Comparison of ENCODE assay signal across 22 mouse cellular contexts in the genomic region with DNA sequence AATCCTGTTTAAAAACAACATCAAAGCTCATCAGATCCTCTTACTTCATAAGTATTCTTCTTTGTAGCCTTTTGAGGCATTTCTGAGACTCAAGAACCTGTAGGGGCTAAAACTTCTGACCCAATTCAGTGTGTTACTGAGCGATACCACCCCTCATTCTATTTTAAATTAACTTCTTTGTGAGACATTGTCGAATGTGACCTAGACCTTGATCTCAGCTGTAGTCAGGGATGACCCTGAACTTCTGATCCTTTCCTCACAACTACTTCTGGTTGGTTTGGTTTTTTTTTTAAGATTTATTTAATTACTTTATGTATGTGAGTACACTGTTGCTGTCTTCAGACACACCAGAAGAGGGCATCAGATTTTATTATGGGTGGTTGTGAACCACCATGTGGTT. TPM values are rescaled to one million over a fixed set of nuclear protein-coding genes. Genes with fewer than 3 reads are reported as not detected.
DNase-seq lines count a peak whose midpoint lies in the region; ATAC-seq and TF ChIP-seq lines count a peak whose summit lies in the region.
"Had no signal": no experiment of that assay in that cellular context is flagged by ENCODE, and none has a peak within 500 bp of the region (broad histone marks: within the 10 kb centered on the region; RNA-seq: fewer than 3 reads in every experiment).

No protein-coding gene starts in this region.

- H3K4me1 ChIP-seq in ES-Bruce4 (ENCODE audit: control insufficient read depth, insufficient read depth, low read length): peaks cover 6% of the 10 kb centered on the region
- peaks cover 18 to 25% of the 10 kb centered on the region in 2 experiments for H3K4me1 ChIP-seq in ES-E14 (ENCODE audit: control insufficient read depth in 2 of 2, insufficient read depth in 2 of 2, low read length in 2 of 2, poor library complexity in 1 of 2)
- H3K4me1 ChIP-seq in forebrain, embryonic 16.5 days (replicated peaks; ENCODE audit: control insufficient read depth, insufficient read depth, low read length): peaks cover 45% of the 10 kb centered on the region

- WGBS in forebrain, embryonic 16.5 days: 86% methylated on average over 2 of the region's 2 CpGs

- H3K36me3 ChIP-seq in ES-Bruce4 (ENCODE audit: control insufficient read depth, insufficient read depth, low read length, poor library complexity, severe bottlenecking): no peaks in the 10 kb centered on the region
- no peaks in the 10 kb centered on the region; the same call in 1 of the 2 replicates for H3K36me3 ChIP-seq in ES-E14 (ENCODE audit: control insufficient read depth, insufficient read depth, low read length, poor library complexity, severe bottlenecking)
- H3K36me3 ChIP-seq in forebrain, embryonic 16.5 days (ENCODE audit: control insufficient read depth, insufficient read depth): no peaks in the 10 kb centered on the region
- H3K36me3 ChIP-seq: embryonic facial prominence, embryonic 13.5 days; embryonic facial prominence, embryonic 15.5 days; forebrain, embryonic 10.5 days; forebrain, embryonic 15.5 days had no signal

- H3K27ac ChIP-seq in ES-Bruce4 (ENCODE audit: insufficient read depth, low read length): peak overlapping the region; percentile 84
- peak overlapping the region; percentile 89; the same call in 1 of the 2 replicates for H3K27ac ChIP-seq in ES-E14 (ENCODE audit: insufficient read depth, low read depth, low read length, poor library complexity, severe bottlenecking)
- H3K27ac ChIP-seq in forebrain, embryonic 16.5 days (ENCODE audit: low read length): no peak overlapping the region
- H3K27ac ChIP-seq: embryonic facial prominence, embryonic 13.5 days; embryonic facial prominence, embryonic 15.5 days; forebrain, embryonic 10.5 days; forebrain, embryonic 13.5 days; forebrain, embryonic 15.5 days had no signal

- H3K4me2 ChIP-seq in forebrain, embryonic 16.5 days (ENCODE audit: low read length): no peak overlapping the region
- H3K4me2 ChIP-seq: embryonic facial prominence, embryonic 13.5 days; embryonic facial prominence, embryonic 15.5 days; forebrain, embryonic 13.5 days; forebrain, embryonic 15.5 days had no signal

- TF ChIP-seq POLR2A in ES-Bruce4 (IDR thresholded peaks at IDR 0.05; ENCODE audit: insufficient read depth, low read length): no peak

- H3K27me3 ChIP-seq in ES-Bruce4 (ENCODE audit: control insufficient read depth, insufficient read depth, low read length, poor library complexity, severe bottlenecking): no peaks in the 10 kb centered on the region
- no peaks in the 10 kb centered on the region for H3K27me3 ChIP-seq in forebrain, embryonic 16.5 days (replicated peaks; ENCODE audit: control insufficient read depth, insufficient read depth, low read length)
- H3K27me3 ChIP-seq: forebrain, embryonic 13.5 days; forebrain, embryonic 15.5 days had no signal

- in situ Hi-C loops in ES-E14 (cut with MboI; ENCODE audit: low sequenced_read_pairs in 2 of 2, unreplicated experiment in 2 of 2): no loop called here

- H3K9ac ChIP-seq in ES-Bruce4 (ENCODE audit: low read depth, poor library complexity, severe bottlenecking) (peak overlapping the region; percentile 59; the same call in 1 of the 2 replicates), ES-E14 (ENCODE audit: insufficient read depth, low read depth, low read length, poor library complexity, severe bottlenecking) (no peak overlapping the region; the same call in 1 of the 2 replicates)
- no peak overlapping the region for H3K9ac ChIP-seq in forebrain, embryonic 16.5 days (replicated peaks; ENCODE audit: low read depth, low read length)
- H3K9ac ChIP-seq: embryonic facial prominence, embryonic 13.5 days; embryonic facial prominence, embryonic 15.5 days; forebrain, embryonic 13.5 days; forebrain, embryonic 15.5 days had no signal

- TF ChIP-seq CTCF in ES-Bruce4 (IDR thresholded peaks at IDR 0.05; ENCODE audit: low read depth, low read length): no peak

- H3K4me3 ChIP-seq in ES-Bruce4 (ENCODE audit: low read depth, low read length) (no peak overlapping the region), ES-E14 (ENCODE audit: insufficient read depth in 1 of 2, low read depth in 1 of 2, low read length in 2 of 2, poor library complexity in 1 of 2, severe bottlenecking in 1 of 2) (peak overlapping the region in 1 of 2 experiments; percentile 32; a peak in 2 of 4 replicates)
- no peak overlapping the region for H3K4me3 ChIP-seq in forebrain, embryonic 16.5 days (replicated peaks; ENCODE audit: low read length)
- H3K4me3 ChIP-seq: embryonic facial prominence, embryonic 13.5 days; embryonic facial prominence, embryonic 15.5 days; erythroblast, embryonic 14.5 days; forebrain, embryonic 10.5 days; forebrain, embryonic 13.5 days; forebrain, embryonic 15.5 days had no signal

- no peak for ATAC-seq in forebrain, embryonic 16.5 days
- ATAC-seq: forebrain, embryonic 13.5 days; forebrain, embryonic 15.5 days had no signal

- DNase-seq in ES-E14 (ENCODE audit: low read depth, low spot score) (no peak), ZHBTc4 (ENCODE audit: low read depth, low spot score) (peak; percentile 72)
- DNase-seq in natural killer cell, adult 2 months (ENCODE audit: low spot score in 2 of 2): no peak
- DNase-seq in adrenal gland, adult 2 months: no peak
- DNase-seq: adrenal gland, postnatal 10 days; adrenal gland, postnatal 25 days; cerebellum, adult 11 months; cerebellum, adult 18-20 months; cerebellum, adult 8-10 months; cerebellum, adult 9-11 months; cerebellum, postnatal 14 days; cerebellum, postnatal 36 days; embryo, embryonic 11 days had no signal

- 0 out of 2 replicates have a peak, but pooled peaks have one; percentile 39 for TF ChIP-seq EP300 in ES-Bruce4 (IDR thresholded peaks at IDR 0.05; ENCODE audit: insufficient read depth, low read depth, low read length)

- H3K9me3 ChIP-seq in ES-Bruce4 (replicated peaks; ENCODE audit: control insufficient read depth, insufficient read depth, low read length, poor library complexity, severe bottlenecking): no peaks in the 10 kb centered on the region
- H3K9me3 ChIP-seq in ES-E14 (ENCODE audit: control insufficient read depth, insufficient read depth, low read depth, low read length): no peaks in the 10 kb centered on the region
- peaks cover 3% of the 10 kb centered on the region; the same call in 1 of the 2 replicates for H3K9me3 ChIP-seq in forebrain, embryonic 16.5 days (ENCODE audit: control insufficient read depth, low read length)
- H3K9me3 ChIP-seq: embryonic facial prominence, embryonic 13.5 days; embryonic facial prominence, embryonic 15.5 days; forebrain, embryonic 10.5 days; forebrain, embryonic 13.5 days; forebrain, embryonic 15.5 days had no signal

TF ChIP-seq in ES-E14, 5 proteins besides CTCF, POLR2A, EP300 and RAD21:
- TF ChIP-seq MAFK (IDR thresholded peaks at IDR 0.05; ENCODE audit: insufficient read depth, low read depth, low read length) (no peak), ZNF384 (IDR thresholded peaks at IDR 0.05; ENCODE audit: low read depth, low read length) (0 out of 2 replicates have a peak, but pooled peaks have one; percentile 30), ZC3H11A (IDR thresholded peaks at IDR 0.05; ENCODE audit: borderline replicate concordance, low read depth, low read length) (no peak), CHD2 (IDR thresholded peaks at IDR 0.05; ENCODE audit: low read depth, low read length) (no peak), HCFC1 (IDR thresholded peaks at IDR 0.05; ENCODE audit: borderline replicate concordance, insufficient read depth, low read length) (no peak)

RNA-seq across cellular contexts. Expression of a gene that starts 12.7 kb away (rescaled TPM):
- polyA plus RNA-seq in ES-Bruce4 (2011; ENCODE audit: insufficient read depth, insufficient read length, low read depth, missing spikeins): 79.9 and 89.5 TPM in 2 replicates
- 37.6 and 56.4 TPM in 2 replicates for total RNA-seq in ES-E14 (2012; rRNA removed)
- 10 to 100 TPM; 34.5 to 49.1 TPM for total RNA-seq in adrenal gland, adult 2 months (2021)
- polyA plus RNA-seq in adrenal gland, adult 2 months (2012; rRNA removed): 9.6 and 11.3 TPM in 2 replicates
- polyA plus RNA-seq in forebrain, embryonic 16.5 days (2015; fragmentation: Nextera tagmentation; extraction: Ambion mirVana): 73.3 and 83.6 TPM in 2 replicates

RNA-seq across cellular contexts. Expression of a gene that starts 15.6 kb away (rescaled TPM):
- polyA plus RNA-seq in ES-Bruce4 (2011; ENCODE audit: insufficient read depth, insufficient read length, low read depth, missing spikeins): 11.7 and 13.5 TPM in 2 replicates
- 11.3 and 18.6 TPM in 2 replicates for total RNA-seq in ES-E14 (2012; rRNA removed)
- total RNA-seq in adrenal gland, adult 2 months (2021): 10 to 100 TPM; 19.9 to 29.6 TPM
- 53.6 and 57.1 TPM in 2 replicates for polyA plus RNA-seq in adrenal gland, adult 2 months (2012; rRNA removed)
- 10.0 and 10.4 TPM in 2 replicates for polyA plus RNA-seq in forebrain, embryonic 16.5 days (2015; fragmentation: Nextera tagmentation; extraction: Ambion mirVana)
- total RNA-seq: common myeloid progenitor, adult 5-6 weeks had no signal

RNA-seq across cellular contexts. Expression of a gene that starts 50.7 kb away (rescaled TPM):
- polyA plus RNA-seq in ES-Bruce4 (2011; ENCODE audit: insufficient read depth, insufficient read length, low read depth, missing spikeins): 23.8 and 27.1 TPM in 2 replicates
- 30.0 and 33.2 TPM in 2 replicates for total RNA-seq in ES-E14 (2012; rRNA removed)
- total RNA-seq in adrenal gland, adult 2 months (2021): 10 to 100 TPM in 1 of 2 experiments, 1 to 10 TPM in 1; 9.7 to 14.4 TPM
- 5.9 and 7.1 TPM in 2 replicates for polyA plus RNA-seq in adrenal gland, adult 2 months (2012; rRNA removed)
- polyA plus RNA-seq in forebrain, embryonic 16.5 days (2015; fragmentation: Nextera tagmentation; extraction: Ambion mirVana): 16.2 and 16.7 TPM in 2 replicates
